Mouse (Mus musculus) stomach, embryonic 14.5 days (tissue): ENCODE measurements around the gene Bzw1. TPM values are rescaled to one million over a fixed set of nuclear protein-coding genes. Genes with fewer than 3 reads are reported as not detected.

ENCODE experiments used
- ATAC-seq: fragments of 200-750 bp; cut with Nextera tagmentation; 2 replicates; pipeline ENCODE4 v1.8.0; 2017; ENCODE audit warnings: low read depth, moderate TSS enrichment; ENCODE audit not compliant: insufficient number of reproducible peaks, insufficient read depth, low FRiP score
- H3K27ac ChIP-seq: fragments of 300-500 bp; sonication (generic); 2 replicates; pipeline ENCODE4 v1.5.1; 2014; ENCODE audit warnings: mild to moderate bottlenecking, low read length, moderate library complexity, mixed read lengths
- H3K27me3 ChIP-seq: fragments of 300-500 bp; sonication (generic); 2 replicates; pipeline ENCODE4 v1.6.1; 2014; ENCODE audit warnings: low read length, control low read depth, mixed read lengths; ENCODE audit not compliant: control insufficient read depth, insufficient read depth
- H3K36me3 ChIP-seq: fragments of 300-500 bp; sonication (generic); 2 replicates; pipeline ENCODE4 v1.6.1; 2014; ENCODE audit warnings: mild to moderate bottlenecking, control low read depth, low read length, moderate library complexity, mixed read lengths; ENCODE audit not compliant: control insufficient read depth, insufficient read depth
- H3K4me1 ChIP-seq: fragments of 300-500 bp; sonication (generic); 2 replicates; pipeline ENCODE4 v1.6.1; 2014; ENCODE audit warnings: low read length, control low read depth, mixed read lengths; ENCODE audit not compliant: control insufficient read depth, insufficient read depth
- H3K4me2 ChIP-seq: fragments of 300-500 bp; sonication (generic); replicated peaks from 2 replicates; pipeline ENCODE4 v1.6.1; 2014; ENCODE audit warnings: low read depth, low read length, control low read depth
- H3K4me3 ChIP-seq: fragments of 300-500 bp; sonication (generic); 2 replicates; pipeline ENCODE4 v1.5.1; 2014; ENCODE audit warnings: low read depth, low read length, control low read depth
- H3K9ac ChIP-seq: fragments of 300-500 bp; sonication (generic); replicated peaks from 2 replicates; pipeline ENCODE4 v1.6.1; 2014; ENCODE audit warnings: low read depth, mild to moderate bottlenecking, control low read depth, low read length, moderate library complexity, mixed read lengths
- H3K9me3 ChIP-seq: fragments of 300-500 bp; sonication (generic); 2 replicates; pipeline ENCODE4 v1.6.1; 2016; ENCODE audit warnings: low read depth, low read length, control low read depth; ENCODE audit not compliant: control insufficient read depth
- WGBS: fragments of 180-500 bp; shearing (Covaris S2); extraction: QIAGEN DNeasy Blood & Tissue Kit; methylation state at CpG from one replicate; pipeline ENCODE4 v1.1.7; 2014; 5-methylcytosine and 5-hydroxymethylcytosine counted together
- polyA plus RNA-seq: library from polyadenylated mRNA; unstranded; fragments of >200 nt; fragmentation: Nextera tagmentation; extraction: Ambion mirVana; gene quantifications from 2 replicates; pipeline ENCODE4 v1.2.1, GENCODE M21; 2014

Gene Bzw1
- polyA plus RNA-seq, 1 experiment from 2014 or later, result 362 TPM

DNA sequence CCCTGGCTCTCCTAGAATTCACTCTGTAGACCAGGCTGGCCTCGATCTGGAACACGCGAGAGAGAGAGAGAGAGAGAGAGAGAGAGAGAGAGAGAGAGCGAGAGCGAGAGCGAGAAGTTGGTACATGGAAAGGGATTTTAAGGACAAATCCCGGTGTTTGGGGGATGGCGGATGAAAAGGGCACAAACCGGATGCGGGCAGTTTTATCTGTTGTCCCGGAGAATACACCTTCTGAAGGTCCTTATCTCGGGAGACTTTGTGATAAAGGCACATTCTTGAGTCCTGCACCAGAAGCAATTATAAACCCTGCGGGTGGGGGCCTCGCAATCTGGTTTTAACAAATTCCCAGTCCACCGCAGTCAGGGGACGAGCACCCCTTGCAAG, 438 bp upstream of the Bzw1 start:
- WGBS, result under 1% methylated on average over 16 of the region's 16 CpGs
- Histone ChIP-seq H3K27me3 (no peaks in the 10 kb centered on the region), H3K36me3 (peaks cover 25% of the 10 kb centered on the region), H3K9ac (peak overlapping the region; percentile 98), H3K27ac (peak overlapping the region; percentile 99), H3K4me3 (peak overlapping the region; percentile 89), H3K4me2 (peak overlapping the region; percentile 78), H3K9me3 (no peaks in the 10 kb centered on the region), H3K4me1 (peaks cover 16% of the 10 kb centered on the region)
- ATAC-seq, result peak; percentile 1; the same call in 1 of the 2 replicates

DNA sequence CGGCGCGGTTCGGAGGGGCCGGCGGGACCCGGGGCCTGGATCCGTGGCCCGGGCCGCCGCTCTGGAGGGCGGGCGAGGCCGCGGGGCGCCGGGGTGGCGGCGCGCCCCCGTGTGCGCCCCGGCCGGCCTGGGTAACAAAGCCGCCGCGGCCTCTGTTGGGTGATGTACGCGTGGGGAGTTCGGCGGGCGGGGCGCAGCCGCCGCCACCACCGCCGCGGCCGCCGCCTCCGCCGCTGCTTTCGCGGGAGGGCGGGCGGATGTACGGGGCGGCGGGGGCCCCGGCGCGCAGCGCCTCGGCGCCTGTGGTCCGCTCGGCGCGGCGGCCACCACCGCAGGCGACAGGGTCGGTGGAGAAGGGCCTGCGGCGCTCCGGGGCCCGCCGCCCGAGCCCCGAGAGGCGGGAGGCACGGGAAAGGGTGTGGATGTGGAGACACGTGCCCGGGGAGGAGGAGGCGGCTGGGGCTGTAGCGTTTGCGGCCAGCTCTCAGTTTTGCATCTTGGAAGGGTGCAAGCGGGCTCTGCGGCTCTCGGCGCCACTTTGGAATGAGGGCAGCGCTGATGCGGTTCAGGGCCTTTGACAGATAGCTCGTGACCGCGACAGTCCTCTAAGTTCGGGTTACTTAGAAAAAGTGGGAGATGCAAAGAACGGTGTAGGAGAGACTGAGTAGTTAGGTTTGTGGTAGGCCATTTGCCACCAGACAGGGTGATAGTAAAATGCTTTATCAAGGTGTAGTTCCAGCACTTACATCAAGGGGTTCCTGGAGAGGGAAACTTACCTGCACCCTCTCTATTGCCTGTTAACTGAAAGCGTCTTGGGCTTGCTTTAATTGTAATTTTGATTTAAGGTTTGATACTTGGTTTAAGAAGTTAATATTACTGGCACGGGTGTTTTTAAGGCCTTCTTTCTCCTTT, 842 bp downstream of the Bzw1 start:
- peak; percentile 62 for ATAC-seq
- Histone ChIP-seq H3K4me2 (peak overlapping the region; percentile 78), H3K9ac (peak overlapping the region; percentile 98), H3K36me3 (peaks cover 37% of the 10 kb centered on the region), H3K9me3 (no peaks in the 10 kb centered on the region), H3K27me3 (no peaks in the 10 kb centered on the region), H3K4me1 (peaks cover 16% of the 10 kb centered on the region), H3K4me3 (peak overlapping the region; percentile 89), H3K27ac (peak overlapping the region; percentile 99)
- 1% methylated on average over 78 of the region's 90 CpGs for WGBS

DNA sequence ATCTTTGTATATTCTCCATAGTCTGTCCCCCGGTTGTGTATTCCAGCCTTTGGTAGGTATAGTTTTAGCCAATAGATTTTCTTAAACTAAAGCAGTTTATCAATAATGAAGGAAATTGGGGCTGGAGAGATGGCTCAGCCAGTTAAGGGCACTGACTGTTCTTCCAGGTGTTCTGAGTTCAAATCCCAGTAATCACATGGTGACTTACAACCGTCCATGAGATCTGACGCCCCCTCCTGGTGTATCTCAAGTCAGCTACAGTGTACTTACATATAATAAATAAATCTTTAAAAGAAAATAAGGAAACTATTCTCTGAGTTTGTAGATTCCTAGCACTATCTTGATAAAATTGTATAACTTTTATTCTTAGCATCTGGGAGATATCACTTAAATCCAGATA, 2.6 kb downstream of the Bzw1 start:
- H3K9ac ChIP-seq, result no peak overlapping the region
- peaks cover 55% of the 10 kb centered on the region for H3K36me3 ChIP-seq
- H3K4me1 ChIP-seq, result peaks cover 16% of the 10 kb centered on the region
- H3K4me3 ChIP-seq, result no peak overlapping the region
- no peak overlapping the region for H3K27ac ChIP-seq
- 92% methylated on average over 3 of the region's 3 CpGs for WGBS
- ATAC-seq, result no peak
- no peaks in the 10 kb centered on the region for H3K9me3 ChIP-seq
- no peak overlapping the region for H3K4me2 ChIP-seq
- no peaks in the 10 kb centered on the region for H3K27me3 ChIP-seq

DNA sequence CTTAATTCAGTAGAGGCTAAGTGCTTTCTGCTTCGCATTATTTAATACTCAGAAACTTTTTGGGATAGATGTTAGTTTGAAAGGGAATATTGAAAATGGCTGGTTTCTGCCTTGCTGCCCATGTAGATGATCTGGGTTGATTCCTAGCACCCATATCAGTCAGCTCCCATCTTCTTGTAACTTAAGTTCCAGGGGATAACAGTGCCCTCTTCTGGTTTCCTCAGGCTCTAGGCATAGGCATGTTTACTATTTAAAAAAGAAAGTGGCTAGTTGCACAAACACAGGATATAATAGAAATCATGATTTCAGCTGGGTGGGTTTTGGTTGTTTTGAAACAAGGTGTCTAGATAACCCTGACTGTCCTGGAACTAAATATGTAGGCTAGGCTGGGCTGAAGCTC, 3.5 kb downstream of the Bzw1 start:
- WGBS, result 100% methylated on average over 1 of the region's 1 CpGs
- H3K9ac ChIP-seq, result no peak overlapping the region
- no peak overlapping the region for H3K4me2 ChIP-seq
- no peak overlapping the region for H3K27ac ChIP-seq
- no peaks in the 10 kb centered on the region for H3K27me3 ChIP-seq
- H3K4me3 ChIP-seq, result no peak overlapping the region
- no peaks in the 10 kb centered on the region for H3K9me3 ChIP-seq
- no peak for ATAC-seq
- peaks cover 13% of the 10 kb centered on the region for H3K4me1 ChIP-seq
- H3K36me3 ChIP-seq, result peaks cover 64% of the 10 kb centered on the region

DNA sequence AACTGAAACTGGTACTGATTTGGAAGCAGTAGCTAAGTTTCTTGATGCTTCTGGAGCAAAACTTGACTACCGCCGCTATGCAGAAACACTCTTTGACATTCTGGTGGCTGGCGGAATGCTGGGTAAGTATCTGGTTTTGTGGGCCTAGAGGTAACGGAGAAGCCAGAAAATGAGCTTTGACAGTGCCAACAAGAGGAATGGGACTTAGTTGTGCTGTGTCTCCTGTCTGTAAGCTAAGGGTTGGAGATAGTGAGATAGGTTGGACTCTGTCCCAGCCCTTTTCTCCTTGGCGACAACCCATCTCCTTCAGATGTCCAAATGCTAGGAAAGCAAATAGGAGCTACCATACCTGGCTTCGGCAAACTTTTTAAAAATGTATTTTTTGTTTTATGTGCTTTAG, 5.0 kb downstream of the Bzw1 start:
- WGBS, result 94% methylated on average over 6 of the region's 6 CpGs
- Histone ChIP-seq H3K36me3 (peaks cover 77% of the 10 kb centered on the region), H3K9me3 (no peaks in the 10 kb centered on the region), H3K9ac (no peak overlapping the region), H3K4me1 (peaks cover 8% of the 10 kb centered on the region), H3K4me2 (no peak overlapping the region), H3K4me3 (no peak overlapping the region), H3K27me3 (no peaks in the 10 kb centered on the region), H3K27ac (no peak overlapping the region)
- ATAC-seq, result no peak

DNA sequence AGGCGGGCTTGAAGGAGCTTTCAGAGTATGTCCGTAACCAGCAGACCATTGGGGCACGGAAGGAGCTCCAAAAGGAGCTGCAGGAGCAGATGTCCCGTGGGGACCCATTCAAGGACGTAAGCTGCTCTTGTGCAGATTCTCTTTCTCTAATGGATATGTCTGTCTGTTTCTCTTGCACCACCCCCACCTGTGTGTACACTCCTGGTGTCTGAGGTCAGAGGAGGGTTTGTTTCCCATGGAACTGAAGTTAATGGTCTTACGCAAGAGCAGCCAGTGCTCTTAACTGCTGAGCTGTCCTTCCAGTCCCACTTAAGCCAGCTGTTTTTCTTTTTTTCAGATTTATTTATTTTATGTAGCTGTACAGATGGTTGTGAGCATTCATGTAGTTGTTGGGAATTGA, 8.7 kb downstream of the Bzw1 start:
- no peak for ATAC-seq
- Histone ChIP-seq H3K4me2 (no peak overlapping the region), H3K27ac (no peak overlapping the region), H3K9ac (no peak overlapping the region), H3K4me1 (no peaks in the 10 kb centered on the region), H3K9me3 (no peaks in the 10 kb centered on the region), H3K36me3 (peaks cover 88% of the 10 kb centered on the region), H3K4me3 (no peak overlapping the region), H3K27me3 (no peaks in the 10 kb centered on the region)
- 89% methylated on average over 6 of the region's 6 CpGs for WGBS

DNA sequence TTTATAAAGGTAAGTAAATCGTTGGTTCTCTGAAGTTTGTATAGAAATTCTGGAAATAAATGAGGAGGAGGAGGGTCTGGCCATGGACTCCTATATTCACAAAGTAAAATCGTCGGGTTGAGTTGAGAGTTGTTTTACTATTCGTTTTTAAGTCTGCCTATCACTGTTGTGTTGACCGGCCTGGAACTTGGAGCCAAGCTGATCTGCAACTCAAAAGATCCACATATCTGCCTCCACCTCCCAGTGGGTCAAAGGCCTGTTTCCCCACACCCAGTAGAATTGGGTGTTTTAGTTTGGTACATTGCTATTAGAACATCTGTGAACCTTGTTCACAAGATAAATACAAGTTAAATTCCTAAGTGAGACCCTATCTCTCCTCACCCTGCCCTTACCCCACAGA, 11.0 kb downstream of the Bzw1 start:
- Histone ChIP-seq H3K4me3 (no peak overlapping the region), H3K9me3 (no peaks in the 10 kb centered on the region), H3K27me3 (no peaks in the 10 kb centered on the region), H3K4me2 (no peak overlapping the region), H3K36me3 (peaks cover 77% of the 10 kb centered on the region), H3K9ac (no peak overlapping the region), H3K4me1 (no peaks in the 10 kb centered on the region), H3K27ac (no peak overlapping the region)
- no peak for ATAC-seq
- WGBS, result 95% methylated on average over 5 of the region's 5 CpGs

DNA sequence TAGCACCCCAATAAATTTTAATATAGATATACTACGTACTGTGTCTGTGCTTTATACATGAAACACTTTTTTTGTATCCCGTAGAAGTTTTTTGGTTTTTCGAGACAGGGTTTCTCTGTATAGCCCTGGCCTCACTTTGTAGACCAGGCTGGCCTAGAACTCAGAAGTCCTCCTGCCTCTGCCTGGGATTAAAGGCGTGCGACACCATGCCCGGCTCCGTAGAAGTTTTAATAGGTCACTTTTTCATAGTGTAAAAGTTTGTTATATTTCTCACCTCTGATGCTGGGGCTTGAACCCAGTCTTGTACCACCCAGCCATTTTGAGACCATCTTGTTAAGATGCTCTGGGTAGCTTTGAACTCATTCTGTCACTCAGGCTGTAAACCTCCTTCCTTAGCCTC, 14.6 kb downstream of the Bzw1 start:
- H3K9me3 ChIP-seq, result no peaks in the 10 kb centered on the region
- peaks cover 70% of the 10 kb centered on the region for H3K36me3 ChIP-seq
- WGBS, result 96% methylated on average over 7 of the region's 7 CpGs
- no peak for ATAC-seq
- H3K9ac ChIP-seq, result no peak overlapping the region
- no peak overlapping the region for H3K4me3 ChIP-seq
- no peak overlapping the region for H3K4me2 ChIP-seq
- H3K27ac ChIP-seq, result no peak overlapping the region
- no peaks in the 10 kb centered on the region for H3K4me1 ChIP-seq
- H3K27me3 ChIP-seq, result no peaks in the 10 kb centered on the region

DNA sequence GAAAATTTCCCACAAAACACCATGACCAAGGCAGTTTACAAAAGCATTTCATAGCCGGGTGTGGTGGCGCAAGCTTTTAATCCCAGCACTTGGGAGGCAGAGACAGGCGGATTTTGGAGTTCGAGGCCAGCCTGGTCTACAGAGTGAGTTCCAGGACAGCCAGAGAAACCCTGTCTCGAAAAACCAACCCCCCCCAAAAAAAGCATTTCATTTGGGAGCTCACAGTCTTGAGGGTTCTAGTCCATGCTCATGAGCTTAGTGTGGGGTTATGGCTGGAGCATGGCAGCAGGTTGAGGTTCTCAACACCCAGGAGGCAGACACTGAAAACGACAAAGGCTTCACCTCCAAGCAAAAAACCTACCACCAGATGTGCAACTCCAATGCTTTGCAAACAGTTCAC, 15.4 kb downstream of the Bzw1 start:
- 81% methylated on average over 6 of the region's 6 CpGs for WGBS
- H3K27me3 ChIP-seq, result no peaks in the 10 kb centered on the region
- H3K4me2 ChIP-seq, result no peak overlapping the region
- peaks cover 70% of the 10 kb centered on the region for H3K36me3 ChIP-seq
- H3K9ac ChIP-seq, result no peak overlapping the region
- H3K27ac ChIP-seq, result no peak overlapping the region
- H3K4me1 ChIP-seq, result no peaks in the 10 kb centered on the region
- no peak overlapping the region for H3K4me3 ChIP-seq
- H3K9me3 ChIP-seq, result no peaks in the 10 kb centered on the region
- ATAC-seq, result no peak
